Mouse (Mus musculus): ENCODE results near the gene Rpl13. TPM values are rescaled to one million over a fixed set of nuclear protein-coding genes. Genes with fewer than 3 reads are reported as not detected.
A peak's percentile ranks its signal among the peaks of the same experiment; 100 is the strongest.

Gene Rpl13
- polyA plus RNA-seq, 1 experiment from 2014 or later: 1,266 TPM

- Histone ChIP-seq H3K4me1 (peaks cover 37% of the 10 kb centered on the region), H3K27me3 (ENCODE audit: insufficient read depth, poor library complexity, severe bottlenecking) (0 out of 2 replicates have a peak, but pooled peaks cover 6% of the 10 kb centered on the region), H3K36me3 (no peaks in the 10 kb centered on the region), H3K4me3 (no peak overlapping the region), H3K27ac (peak overlapping the region; percentile 69), H3K9me3 (no peaks in the 10 kb centered on the region)
- peak; percentile 91 for DNase-seq (ENCODE audit: low spot score)
- WGBS: 7% methylated on average over 2 of the region's 2 CpGs
Measured at GRCm38 (mm10) chr8:123137645-123138077, 35.5 kb downstream of the Rpl13 start.

- WGBS: 53% methylated on average over 4 of the region's 4 CpGs
- 0 out of 2 replicates have a peak, but pooled peaks cover 6% of the 10 kb centered on the region for H3K27me3 ChIP-seq (ENCODE audit: insufficient read depth, poor library complexity, severe bottlenecking)
- H3K4me3 ChIP-seq: no peak overlapping the region
- no peak for DNase-seq (ENCODE audit: low spot score)
- H3K9me3 ChIP-seq: no peaks in the 10 kb centered on the region
- peak overlapping the region; percentile 19; the same call in 1 of the 2 replicates for H3K27ac ChIP-seq
- peaks cover 37% of the 10 kb centered on the region for H3K4me1 ChIP-seq
- H3K36me3 ChIP-seq: no peaks in the 10 kb centered on the region
Measured at GRCm38 (mm10) chr8:123138741-123139140, 36.6 kb downstream of the Rpl13 start.

GRCm38 (mm10) chr8:123141741-123142462 is 39.8 kb downstream of the Rpl13 start:
- no peaks in the 10 kb centered on the region for H3K9me3 ChIP-seq
- no peaks in the 10 kb centered on the region for H3K36me3 ChIP-seq
- H3K27me3 ChIP-seq (ENCODE audit: insufficient read depth, poor library complexity, severe bottlenecking): no peaks in the 10 kb centered on the region
- no peak for DNase-seq (ENCODE audit: low spot score)
- no peak overlapping the region for H3K4me3 ChIP-seq
- peaks cover 17% of the 10 kb centered on the region for H3K4me1 ChIP-seq
- no peak overlapping the region for H3K27ac ChIP-seq
- WGBS: 85% methylated on average over 14 of the region's 14 CpGs

GRCm38 (mm10) chr8:123145279-123145678 is 43.1 kb downstream of the Rpl13 start:
- Histone ChIP-seq H3K36me3 (no peaks in the 10 kb centered on the region), H3K9me3 (no peaks in the 10 kb centered on the region)
- DNase-seq (ENCODE audit: low spot score): no peak

GRCm38 (mm10) chr8:123146390-123146789 is 44.2 kb downstream of the Rpl13 start:
- Histone ChIP-seq H3K27me3 (ENCODE audit: insufficient read depth, poor library complexity, severe bottlenecking) (no peaks in the 10 kb centered on the region), H3K36me3 (no peaks in the 10 kb centered on the region), H3K4me1 (peaks cover 5% of the 10 kb centered on the region; the same call in 1 of the 2 replicates), H3K27ac (no peak overlapping the region), H3K4me3 (no peak overlapping the region), H3K9me3 (no peaks in the 10 kb centered on the region)
- 82% methylated on average over 7 of the region's 7 CpGs for WGBS
- DNase-seq (ENCODE audit: low spot score): no peak

More at GRCm38 (mm10) chr8:123145279-123145678, 43.1 kb downstream of the Rpl13 start:
- Histone ChIP-seq H3K27ac (no peak overlapping the region), H3K4me1 (no peaks in the 10 kb centered on the region), H3K27me3 (ENCODE audit: insufficient read depth, poor library complexity, severe bottlenecking) (no peaks in the 10 kb centered on the region), H3K4me3 (no peak overlapping the region)
- 55% methylated on average over 6 of the region's 6 CpGs for WGBS

- no peak overlapping the region for H3K4me3 ChIP-seq
- peaks cover 13% of the 10 kb centered on the region for H3K4me1 ChIP-seq
- 60% methylated on average over 9 of the region's 9 CpGs for WGBS
- no peak overlapping the region; the same call in 1 of the 2 replicates for H3K27ac ChIP-seq
- H3K9me3 ChIP-seq: no peaks in the 10 kb centered on the region
- H3K36me3 ChIP-seq: no peaks in the 10 kb centered on the region
- no peaks in the 10 kb centered on the region for H3K27me3 ChIP-seq (ENCODE audit: insufficient read depth, poor library complexity, severe bottlenecking)
- no peak for DNase-seq (ENCODE audit: low spot score)
Measured at GRCm38 (mm10) chr8:123150737-123151171, 48.6 kb downstream of the Rpl13 start.

Small RNA genes within 50 kb of the gene (microRNA-seq; reads per million reads assigned to microRNA genes)
- gene Mir7079: not detected
- gene Mir7080: not detected

Other genes starting within 250 kb of the Rpl13 start
- 32.9 TPM in 2 replicates for gene Ankrd11, start 60.1 kb upstream of the Rpl13 start, polyA plus RNA-seq (2016; fragmentation: Nextera tagmentation; extraction: Ambion mirVana)
- gene Spg7, start 39.4 kb upstream of the Rpl13 start, polyA plus RNA-seq (2016; fragmentation: Nextera tagmentation; extraction: Ambion mirVana): 57.4 and 63.0 TPM in 2 replicates
- 0.76 and 1.5 TPM in 2 replicates for gene Cpne7, start 15.0 kb downstream of the Rpl13 start, polyA plus RNA-seq (2016; fragmentation: Nextera tagmentation; extraction: Ambion mirVana)
- gene Sult5a1, start 56.0 kb downstream of the Rpl13 start, polyA plus RNA-seq (2016; fragmentation: Nextera tagmentation; extraction: Ambion mirVana): 9.3 and 12.3 TPM in 2 replicates
- 1.9 and 5.2 TPM in 2 replicates for gene Dpep1, start 83.9 kb downstream of the Rpl13 start, polyA plus RNA-seq (2016; fragmentation: Nextera tagmentation; extraction: Ambion mirVana)
- 120 and 123 TPM in 2 replicates for gene Chmp1a, start 110.4 kb downstream of the Rpl13 start, polyA plus RNA-seq (2016; fragmentation: Nextera tagmentation; extraction: Ambion mirVana)
- 3.5 and 3.6 TPM in 2 replicates for gene Spata33, start 110.5 kb downstream of the Rpl13 start, polyA plus RNA-seq (2016; fragmentation: Nextera tagmentation; extraction: Ambion mirVana)
- 27.0 and 31.2 TPM in 2 replicates for gene Cdk10, start 122.5 kb downstream of the Rpl13 start, polyA plus RNA-seq (2016; fragmentation: Nextera tagmentation; extraction: Ambion mirVana)
- gene Spata2l, start 133.9 kb downstream of the Rpl13 start, polyA plus RNA-seq (2016; fragmentation: Nextera tagmentation; extraction: Ambion mirVana): 2.2 and 2.6 TPM in 2 replicates
- 17.8 and 21.4 TPM in 2 replicates for gene Zfp276, start 151.8 kb downstream of the Rpl13 start, polyA plus RNA-seq (2016; fragmentation: Nextera tagmentation; extraction: Ambion mirVana)
- 19.7 and 20.6 TPM in 2 replicates for gene Vps9d1, start 152.0 kb downstream of the Rpl13 start, polyA plus RNA-seq (2016; fragmentation: Nextera tagmentation; extraction: Ambion mirVana)
- 28.9 and 31.5 TPM in 2 replicates for gene Fanca, start 216.2 kb downstream of the Rpl13 start, polyA plus RNA-seq (2016; fragmentation: Nextera tagmentation; extraction: Ambion mirVana)
- gene Spire2, start 230.4 kb downstream of the Rpl13 start, polyA plus RNA-seq (2016; fragmentation: Nextera tagmentation; extraction: Ambion mirVana): 4.4 TPM in 2 replicates